Mouse (Mus musculus): ENCODE data around the gene Rhox4e. TPM values are rescaled to one million over a fixed set of nuclear protein-coding genes. Genes with fewer than 3 reads are reported as not detected.
"Not testable (repeated sequence)": the region's sequence is repeated elsewhere in the genome, so short reads cannot be mapped to it uniquely, and the experiment has no call there.

The Rhox4e gene
- polyA plus RNA-seq (2015; fragmentation: Nextera tagmentation; extraction: Ambion mirVana) = not detected in 2 replicates

- not testable (repeated sequence) for H3K27ac ChIP-seq (replicated peaks); ATAC-seq (ENCODE audit: extremely low read depth, insufficient number of reproducible peaks, low FRiP score, low TSS enrichment); H3K9me3 ChIP-seq; H3K36me3 ChIP-seq; H3K4me3 ChIP-seq; H3K4me2 ChIP-seq; H3K9ac ChIP-seq; H3K4me1 ChIP-seq; H3K27me3 ChIP-seq (replicated peaks)
- 96% methylated on average over 8 of the region's 18 CpGs for WGBS
Measured at GRCm38 (mm10) chrX:37557112-37557511, at the start of gene Rhox4e. TSS of gene Rhox4e (plus strand) at chrX:37557412.

GRCm38 (mm10) chrX:37514059-37514458 is 43.2 kb upstream of the Rhox4e start, which contains the start of gene Rhox4d:
TSS of gene Rhox4d (plus strand) at chrX:37514359.
- H3K36me3 ChIP-seq; ATAC-seq (ENCODE audit: extremely low read depth, insufficient number of reproducible peaks, low FRiP score, low TSS enrichment); H3K27me3 ChIP-seq (replicated peaks); H3K4me1 ChIP-seq; H3K4me3 ChIP-seq; H3K9ac ChIP-seq; H3K27ac ChIP-seq (replicated peaks); H3K4me2 ChIP-seq; H3K9me3 ChIP-seq: not testable (repeated sequence)
- 91% methylated on average over 17 of the region's 18 CpGs for WGBS

- not testable (repeated sequence) for H3K9ac ChIP-seq; H3K4me3 ChIP-seq; H3K36me3 ChIP-seq; H3K27me3 ChIP-seq (replicated peaks); H3K9me3 ChIP-seq; ATAC-seq (ENCODE audit: extremely low read depth, insufficient number of reproducible peaks, low FRiP score, low TSS enrichment); H3K4me1 ChIP-seq; H3K4me2 ChIP-seq; H3K27ac ChIP-seq (replicated peaks)
- 78% methylated on average over 2 of the region's 8 CpGs for WGBS
Measured at GRCm38 (mm10) chrX:37530152-37530551, 27.1 kb upstream of the Rhox4e start, which contains the start of gene Rhox2e. TSS of gene Rhox2e (plus strand) at chrX:37530452.

GRCm38 (mm10) chrX:37541719-37542118 is 15.5 kb upstream of the Rhox4e start, which contains the start of gene Rhox3e:
TSS of gene Rhox3e (plus strand) at chrX:37542019.
- H3K4me3 ChIP-seq; H3K27ac ChIP-seq (replicated peaks); H3K27me3 ChIP-seq (replicated peaks); H3K9ac ChIP-seq; H3K9me3 ChIP-seq; H3K36me3 ChIP-seq; H3K4me1 ChIP-seq; H3K4me2 ChIP-seq; ATAC-seq (ENCODE audit: extremely low read depth, insufficient number of reproducible peaks, low FRiP score, low TSS enrichment): not testable (repeated sequence)
- WGBS = 60% methylated on average over 1 of the region's 4 CpGs

GRCm38 (mm10) chrX:37571105-37571504 is 13.9 kb downstream of the Rhox4e start, which contains the start of gene Rhox2f:
TSS of gene Rhox2f (plus strand) at chrX:37571405.
- not testable (repeated sequence) for H3K27ac ChIP-seq (replicated peaks); H3K9me3 ChIP-seq; H3K4me2 ChIP-seq; ATAC-seq (ENCODE audit: extremely low read depth, insufficient number of reproducible peaks, low FRiP score, low TSS enrichment); H3K4me3 ChIP-seq; H3K9ac ChIP-seq; H3K27me3 ChIP-seq (replicated peaks); H3K36me3 ChIP-seq; H3K4me1 ChIP-seq
- 81% methylated on average over 8 of the region's 8 CpGs for WGBS

- H3K4me3 ChIP-seq; H3K27ac ChIP-seq (replicated peaks); H3K36me3 ChIP-seq; H3K27me3 ChIP-seq (replicated peaks); H3K4me1 ChIP-seq; ATAC-seq (ENCODE audit: extremely low read depth, insufficient number of reproducible peaks, low FRiP score, low TSS enrichment); H3K4me2 ChIP-seq; H3K9me3 ChIP-seq; H3K9ac ChIP-seq: not testable (repeated sequence)
- WGBS = 44% methylated on average over 2 of the region's 2 CpGs
Measured at GRCm38 (mm10) chrX:37572638-37573037, 15.4 kb downstream of the Rhox4e start.

GRCm38 (mm10) chrX:37580692-37581091 is 23.5 kb downstream of the Rhox4e start, which contains the start of gene Rhox3f:
TSS of gene Rhox3f (plus strand) at chrX:37580992.
- not testable (repeated sequence) for ATAC-seq (ENCODE audit: extremely low read depth, insufficient number of reproducible peaks, low FRiP score, low TSS enrichment); H3K36me3 ChIP-seq

GRCm38 (mm10) chrX:37607604-37608003 is 50.4 kb downstream of the Rhox4e start, which contains the start of gene Rhox4f:
TSS of gene Rhox4f (minus strand) at chrX:37607704.
- not testable (repeated sequence) for H3K9me3 ChIP-seq; ATAC-seq (ENCODE audit: extremely low read depth, insufficient number of reproducible peaks, low FRiP score, low TSS enrichment); H3K4me1 ChIP-seq; H3K4me3 ChIP-seq; H3K9ac ChIP-seq; H3K36me3 ChIP-seq; H3K27ac ChIP-seq (replicated peaks); H3K27me3 ChIP-seq (replicated peaks); H3K4me2 ChIP-seq
- 83% methylated on average over 17 of the region's 19 CpGs for WGBS

More at GRCm38 (mm10) chrX:37580692-37581091, 23.5 kb downstream of the Rhox4e start, which contains the start of gene Rhox3f:
- H3K27me3 ChIP-seq (replicated peaks); H3K4me3 ChIP-seq; H3K4me2 ChIP-seq; H3K9me3 ChIP-seq; H3K4me1 ChIP-seq; H3K9ac ChIP-seq; H3K27ac ChIP-seq (replicated peaks): not testable (repeated sequence)

Other genes with a start within 250 kb of the Rhox4e start
- gene Rhox3a2, start 177.4 kb upstream of the Rhox4e start, polyA plus RNA-seq (2015; fragmentation: Nextera tagmentation; extraction: Ambion mirVana) = not detected in 2 replicates
- 0.17 TPM in 1 of 2 replicates, not detected in the other for gene Rhox4a2, start 166.6 kb upstream of the Rhox4e start, polyA plus RNA-seq (2015; fragmentation: Nextera tagmentation; extraction: Ambion mirVana)
- not detected in 2 replicates for gene Rhox2b, start 145.3 kb upstream of the Rhox4e start, polyA plus RNA-seq (2015; fragmentation: Nextera tagmentation; extraction: Ambion mirVana)
- not detected in 2 replicates for gene Rhox4b, start 124.9 kb upstream of the Rhox4e start, polyA plus RNA-seq (2015; fragmentation: Nextera tagmentation; extraction: Ambion mirVana)
- gene Rhox2c, start 103.7 kb upstream of the Rhox4e start, polyA plus RNA-seq (2015; fragmentation: Nextera tagmentation; extraction: Ambion mirVana) = not detected in 2 replicates
- not detected in 2 replicates for gene Rhox3c, start 98.8 kb upstream of the Rhox4e start, polyA plus RNA-seq (2015; fragmentation: Nextera tagmentation; extraction: Ambion mirVana)
- not detected in 2 replicates for gene Rhox4c, start 77.1 kb upstream of the Rhox4e start, polyA plus RNA-seq (2015; fragmentation: Nextera tagmentation; extraction: Ambion mirVana)
- not detected in 2 replicates for gene Rhox2d, start 64.0 kb upstream of the Rhox4e start, polyA plus RNA-seq (2015; fragmentation: Nextera tagmentation; extraction: Ambion mirVana)
- gene Rhox4d, start 43.1 kb upstream of the Rhox4e start, polyA plus RNA-seq (2015; fragmentation: Nextera tagmentation; extraction: Ambion mirVana) = not detected in 2 replicates
- not detected in 2 replicates for gene Rhox2e, start 27.0 kb upstream of the Rhox4e start, polyA plus RNA-seq (2015; fragmentation: Nextera tagmentation; extraction: Ambion mirVana)
- not detected in 2 replicates for gene Rhox3e, start 15.4 kb upstream of the Rhox4e start, polyA plus RNA-seq (2015; fragmentation: Nextera tagmentation; extraction: Ambion mirVana)
- not detected in 2 replicates for gene Rhox2f, start 14.0 kb downstream of the Rhox4e start, polyA plus RNA-seq (2015; fragmentation: Nextera tagmentation; extraction: Ambion mirVana)
- gene Rhox3f, start 23.6 kb downstream of the Rhox4e start, polyA plus RNA-seq (2015; fragmentation: Nextera tagmentation; extraction: Ambion mirVana) = not detected in 2 replicates
- not detected in 2 replicates for gene Rhox4f, start 50.3 kb downstream of the Rhox4e start, polyA plus RNA-seq (2015; fragmentation: Nextera tagmentation; extraction: Ambion mirVana)
- not detected in 2 replicates for gene Rhox3g, start 71.2 kb downstream of the Rhox4e start, polyA plus RNA-seq (2015; fragmentation: Nextera tagmentation; extraction: Ambion mirVana)
- gene Rhox2g, start 86.1 kb downstream of the Rhox4e start, polyA plus RNA-seq (2015; fragmentation: Nextera tagmentation; extraction: Ambion mirVana) = not detected in 2 replicates
- not detected in 2 replicates for gene Rhox4g, start 93.9 kb downstream of the Rhox4e start, polyA plus RNA-seq (2015; fragmentation: Nextera tagmentation; extraction: Ambion mirVana)
- gene Rhox3h, start 111.4 kb downstream of the Rhox4e start, polyA plus RNA-seq (2015; fragmentation: Nextera tagmentation; extraction: Ambion mirVana) = not detected in 2 replicates
- gene Rhox2h, start 115.9 kb downstream of the Rhox4e start, polyA plus RNA-seq (2015; fragmentation: Nextera tagmentation; extraction: Ambion mirVana) = not detected in 2 replicates
- 10.6 and 12.4 TPM in 2 replicates for gene Rhox5, start 247.4 kb downstream of the Rhox4e start, polyA plus RNA-seq (2015; fragmentation: Nextera tagmentation; extraction: Ambion mirVana)

Data from heart, embryonic 13.5 days (tissue).